Mouse (Mus musculus) midbrain, embryonic 14.5 days (tissue): ENCODE results near the gene Trip4. TPM values are rescaled to one million over a fixed set of nuclear protein-coding genes. Genes with fewer than 3 reads are reported as not detected.

ENCODE experiments used
- ATAC-seq: fragments of 200-750 bp; cut with Nextera tagmentation; 2 replicates; pipeline ENCODE4 v1.8.0; 2017; ENCODE audit warnings: moderate number of reproducible peaks, moderate library complexity; ENCODE audit not compliant: low FRiP score, low TSS enrichment
- DNase-seq: peaks from one replicate; pipeline ENCODE4 v3.0.0-alpha.2; 2015
- H3K27ac ChIP-seq: fragments of 300-500 bp; sonication (generic); replicated peaks from 2 replicates; pipeline ENCODE4 v1.5.1; 2014; ENCODE audit warnings: mild to moderate bottlenecking, low read depth, low read length, moderate library complexity
- H3K27me3 ChIP-seq: fragments of 300-500 bp; sonication (generic); 2 replicates; pipeline ENCODE4 v1.6.1; 2014; ENCODE audit warnings: low read length, control low read depth, mixed read lengths; ENCODE audit not compliant: control insufficient read depth, insufficient read depth
- H3K36me3 ChIP-seq: fragments of 300-500 bp; sonication (generic); 2 replicates; pipeline ENCODE4 v1.6.1; 2014; ENCODE audit warnings: low read length, control low read depth; ENCODE audit not compliant: control insufficient read depth, insufficient read depth
- H3K4me1 ChIP-seq: fragments of 300-500 bp; sonication (generic); 2 replicates; pipeline ENCODE4 v1.6.1; 2014; ENCODE audit warnings: mild to moderate bottlenecking, antibody characterized with exemption, low read length, control low read depth; ENCODE audit not compliant: control insufficient read depth, insufficient read depth
- H3K4me2 ChIP-seq: fragments of 300-500 bp; sonication (generic); 2 replicates; pipeline ENCODE4 v1.6.1; 2014; ENCODE audit warnings: mild to moderate bottlenecking, low read length, moderate library complexity
- H3K4me3 ChIP-seq: fragments of 300-500 bp; sonication (generic); replicated peaks from 2 replicates; pipeline ENCODE4 v1.5.1; 2014; ENCODE audit warnings: low read depth, low read length
- H3K9ac ChIP-seq: fragments of 300-500 bp; sonication (generic); replicated peaks from 2 replicates; pipeline ENCODE4 v1.6.1; 2014; ENCODE audit warnings: mild to moderate bottlenecking, low read length, moderate library complexity
- H3K9me3 ChIP-seq: fragments of 300-500 bp; sonication (generic); 2 replicates; pipeline ENCODE4 v1.6.1; 2016; ENCODE audit warnings: low read length, control low read depth, mixed read lengths; ENCODE audit not compliant: control insufficient read depth
- WGBS: fragments of 180-500 bp; shearing (Covaris S2); extraction: QIAGEN DNeasy Blood & Tissue Kit; methylation state at CpG from one replicate; pipeline ENCODE4 v1.1.7; 2014; 5-methylcytosine and 5-hydroxymethylcytosine counted together
- polyA plus RNA-seq: library from polyadenylated mRNA; unstranded; fragments of >200 nt; fragmentation: Nextera tagmentation; extraction: Ambion mirVana; gene quantifications from 2 replicates; pipeline ENCODE4 v1.2.1, GENCODE M21; 2014

The Trip4 gene
- polyA plus RNA-seq, 1 experiment from 2014 or later = 38.8 TPM

- WGBS = 0% methylated on average over 4 of the region's 4 CpGs
- DNase-seq (peak; percentile 75), ATAC-seq (peak; percentile 32)
- Histone ChIP-seq H3K4me2 (peak overlapping the region; percentile 76), H3K9ac (peak overlapping the region; percentile 99), H3K4me1 (peaks cover 35% of the 10 kb centered on the region), H3K27ac (peak overlapping the region; percentile 99), H3K36me3 (no peaks in the 10 kb centered on the region), H3K4me3 (peak overlapping the region; percentile 62), H3K9me3 (no peaks in the 10 kb centered on the region), H3K27me3 (no peaks in the 10 kb centered on the region; the same call in 1 of the 2 replicates)
Measured at GRCm38 (mm10) chr9:65826226-65826587, 82.4 kb downstream of the Trip4 start.

GRCm38 (mm10) chr9:65823716-65824462, 84.7 kb downstream of the Trip4 start:
- H3K4me3 ChIP-seq = peak overlapping the region; percentile 8; the same call in 1 of the 2 replicates
- H3K27me3 ChIP-seq = no peaks in the 10 kb centered on the region; the same call in 1 of the 2 replicates
- 0 out of 2 replicates have a peak overlapping the region, but pooled peaks have one; percentile 3 for H3K27ac ChIP-seq
- H3K36me3 ChIP-seq = no peaks in the 10 kb centered on the region
- DNase-seq (peak; percentile 52), ATAC-seq (no peak)
- H3K9me3 ChIP-seq = no peaks in the 10 kb centered on the region
- H3K4me2 ChIP-seq = peak overlapping the region; percentile 76
- WGBS = 25% methylated on average over 10 of the region's 10 CpGs
- no peak overlapping the region; the same call in 1 of the 2 replicates for H3K9ac ChIP-seq
- peaks cover 46% of the 10 kb centered on the region for H3K4me1 ChIP-seq

DNA sequence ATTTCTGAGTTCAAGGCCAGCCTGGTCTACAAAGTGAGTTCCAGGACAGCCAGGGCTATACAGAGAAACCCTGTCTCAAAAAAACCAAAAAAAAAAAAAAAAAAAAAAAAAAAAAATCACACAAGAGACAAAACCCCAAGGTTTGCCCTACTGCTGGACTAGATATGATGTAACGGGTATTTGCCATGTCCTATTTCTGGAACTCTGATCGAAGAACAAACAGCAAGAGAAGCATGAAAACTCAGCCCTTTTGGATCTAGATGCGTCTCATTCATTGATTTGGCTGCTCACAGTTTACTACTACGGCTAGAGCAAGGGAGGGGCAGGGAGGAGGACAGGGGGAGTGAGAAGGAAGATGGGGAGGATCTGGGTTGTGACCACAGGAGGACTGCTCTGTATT, 86.6 kb downstream of the Trip4 start:
- Histone ChIP-seq H3K36me3 (no peaks in the 10 kb centered on the region), H3K4me1 (peaks cover 55% of the 10 kb centered on the region), H3K9me3 (no peaks in the 10 kb centered on the region), H3K9ac (no peak overlapping the region), H3K27ac (no peak overlapping the region), H3K27me3 (no peaks in the 10 kb centered on the region), H3K4me3 (no peak overlapping the region), H3K4me2 (no peak overlapping the region)
- DNase-seq (no peak), ATAC-seq (no peak)
- WGBS = 78% methylated on average over 4 of the region's 4 CpGs

DNA sequence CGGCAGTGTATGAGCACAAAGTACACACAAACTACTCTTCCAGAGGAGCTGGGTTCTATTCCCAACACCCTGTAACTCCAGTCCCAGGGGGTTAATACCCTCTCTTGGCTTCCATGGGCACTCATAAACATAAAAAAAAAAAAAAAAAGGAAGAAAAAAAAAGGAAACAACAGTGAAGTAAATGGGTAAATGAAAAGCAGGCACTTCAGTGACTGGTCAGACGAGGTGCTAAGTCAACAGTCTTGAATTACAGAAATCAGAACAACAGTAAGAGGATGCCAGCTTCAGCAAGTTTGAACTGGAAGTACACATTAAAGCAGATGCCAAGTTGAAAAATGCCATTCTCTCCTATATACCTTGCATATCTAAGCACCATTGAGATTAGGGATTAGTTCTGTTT, 88.3 kb downstream of the Trip4 start:
- Histone ChIP-seq H3K4me3 (no peak overlapping the region), H3K27ac (no peak overlapping the region), H3K4me2 (no peak overlapping the region), H3K9me3 (no peaks in the 10 kb centered on the region), H3K4me1 (peaks cover 49% of the 10 kb centered on the region), H3K36me3 (0 out of 2 replicates have a peak, but pooled peaks cover 2% of the 10 kb centered on the region), H3K27me3 (no peaks in the 10 kb centered on the region), H3K9ac (no peak overlapping the region)
- WGBS = 84% methylated on average over 2 of the region's 2 CpGs
- ATAC-seq = no peak
- DNase-seq = no peak

GRCm38 (mm10) chr9:65818402-65818801, 90.2 kb downstream of the Trip4 start:
- no peak overlapping the region for H3K4me3 ChIP-seq
- peaks cover 31% of the 10 kb centered on the region for H3K4me1 ChIP-seq
- no peaks in the 10 kb centered on the region for H3K27me3 ChIP-seq
- DNase-seq = peak; percentile 32
- ATAC-seq = no peak
- H3K4me2 ChIP-seq = 0 out of 2 replicates have a peak overlapping the region, but pooled peaks have one; percentile 5
- H3K27ac ChIP-seq = peak overlapping the region; percentile 69; the same call in 1 of the 2 replicates
- no peaks in the 10 kb centered on the region for H3K9me3 ChIP-seq
- 8% methylated on average over 2 of the region's 2 CpGs for WGBS
- H3K9ac ChIP-seq = no peak overlapping the region
- H3K36me3 ChIP-seq = 0 out of 2 replicates have a peak, but pooled peaks cover 2% of the 10 kb centered on the region

GRCm38 (mm10) chr9:65812841-65813240, 95.8 kb downstream of the Trip4 start:
- 0 out of 2 replicates have a peak, but pooled peaks cover 5% of the 10 kb centered on the region for H3K4me1 ChIP-seq
- no peak for ATAC-seq
- H3K4me2 ChIP-seq = no peak overlapping the region
- no peaks in the 10 kb centered on the region for H3K27me3 ChIP-seq
- no peak overlapping the region for H3K4me3 ChIP-seq
- 0 out of 2 replicates have a peak, but pooled peaks cover 2% of the 10 kb centered on the region for H3K36me3 ChIP-seq
- H3K27ac ChIP-seq = no peak overlapping the region
- DNase-seq = no peak
- no peaks in the 10 kb centered on the region for H3K9me3 ChIP-seq
- no peak overlapping the region for H3K9ac ChIP-seq
- 79% methylated on average over 2 of the region's 2 CpGs for WGBS

DNA sequence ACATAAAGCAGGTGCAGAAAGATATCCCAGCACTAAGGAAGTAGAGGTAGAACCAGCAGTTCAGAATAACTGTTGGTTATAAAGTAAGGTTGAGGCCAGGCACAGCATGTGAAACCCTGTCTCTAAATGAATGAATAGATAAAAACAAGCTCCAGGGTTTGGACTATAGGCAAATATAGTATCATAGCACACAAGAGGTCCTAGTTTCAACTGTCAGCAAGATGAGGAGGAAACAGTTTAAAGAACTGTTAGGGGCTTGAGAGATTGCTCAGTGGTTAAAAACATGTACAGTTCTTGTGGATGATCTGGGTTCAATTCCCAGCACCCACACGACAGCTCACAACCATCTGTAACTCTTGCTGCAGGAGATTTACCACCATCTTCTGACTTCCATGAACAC, 96.8 kb downstream of the Trip4 start:
- 90% methylated on average over 1 of the region's 1 CpGs for WGBS
- Histone ChIP-seq H3K4me2 (no peak overlapping the region), H3K27me3 (no peaks in the 10 kb centered on the region), H3K4me1 (0 out of 2 replicates have a peak, but pooled peaks cover 2% of the 10 kb centered on the region), H3K9me3 (no peaks in the 10 kb centered on the region), H3K4me3 (no peak overlapping the region), H3K9ac (no peak overlapping the region), H3K27ac (no peak overlapping the region), H3K36me3 (0 out of 2 replicates have a peak, but pooled peaks cover 2% of the 10 kb centered on the region)
- DNase-seq (no peak), ATAC-seq (no peak)

GRCm38 (mm10) chr9:65807818-65808217, 100.8 kb downstream of the Trip4 start:
- no peak overlapping the region for H3K9ac ChIP-seq
- WGBS = 77% methylated on average over 1 of the region's 1 CpGs
- ATAC-seq (no peak), DNase-seq (no peak)
- H3K27ac ChIP-seq = no peak overlapping the region
- no peak overlapping the region for H3K4me2 ChIP-seq
- H3K4me1 ChIP-seq = 0 out of 2 replicates have a peak, but pooled peaks cover 2% of the 10 kb centered on the region
- no peaks in the 10 kb centered on the region for H3K27me3 ChIP-seq
- H3K9me3 ChIP-seq = no peaks in the 10 kb centered on the region
- H3K4me3 ChIP-seq = no peak overlapping the region
- H3K36me3 ChIP-seq = no peaks in the 10 kb centered on the region

- H3K27ac ChIP-seq = no peak overlapping the region
- DNase-seq (peak; percentile 57), ATAC-seq (no peak)
- 38% methylated on average over 5 of the region's 5 CpGs for WGBS
- no peak overlapping the region for H3K4me3 ChIP-seq
- H3K9ac ChIP-seq = no peak overlapping the region
- H3K9me3 ChIP-seq = no peaks in the 10 kb centered on the region
- 0 out of 2 replicates have a peak, but pooled peaks cover 2% of the 10 kb centered on the region for H3K4me1 ChIP-seq
- no peak overlapping the region for H3K4me2 ChIP-seq
- H3K36me3 ChIP-seq = no peaks in the 10 kb centered on the region
- H3K27me3 ChIP-seq = no peaks in the 10 kb centered on the region
Measured at GRCm38 (mm10) chr9:65807251-65807650, 101.3 kb downstream of the Trip4 start.
